Mouse (Mus musculus) thymus, postnatal 25 days (tissue): Measurements from ENCODE around the gene Neurl2.
"Not testable (repeated sequence)": the region's sequence is repeated elsewhere in the genome, so short reads cannot be mapped to it uniquely, and the experiment has no call there.

Experiments
- DNase-seq: peaks from one replicate; pipeline ENCODE4 v3.0.0; 2022

Gene Neurl2

DNA sequence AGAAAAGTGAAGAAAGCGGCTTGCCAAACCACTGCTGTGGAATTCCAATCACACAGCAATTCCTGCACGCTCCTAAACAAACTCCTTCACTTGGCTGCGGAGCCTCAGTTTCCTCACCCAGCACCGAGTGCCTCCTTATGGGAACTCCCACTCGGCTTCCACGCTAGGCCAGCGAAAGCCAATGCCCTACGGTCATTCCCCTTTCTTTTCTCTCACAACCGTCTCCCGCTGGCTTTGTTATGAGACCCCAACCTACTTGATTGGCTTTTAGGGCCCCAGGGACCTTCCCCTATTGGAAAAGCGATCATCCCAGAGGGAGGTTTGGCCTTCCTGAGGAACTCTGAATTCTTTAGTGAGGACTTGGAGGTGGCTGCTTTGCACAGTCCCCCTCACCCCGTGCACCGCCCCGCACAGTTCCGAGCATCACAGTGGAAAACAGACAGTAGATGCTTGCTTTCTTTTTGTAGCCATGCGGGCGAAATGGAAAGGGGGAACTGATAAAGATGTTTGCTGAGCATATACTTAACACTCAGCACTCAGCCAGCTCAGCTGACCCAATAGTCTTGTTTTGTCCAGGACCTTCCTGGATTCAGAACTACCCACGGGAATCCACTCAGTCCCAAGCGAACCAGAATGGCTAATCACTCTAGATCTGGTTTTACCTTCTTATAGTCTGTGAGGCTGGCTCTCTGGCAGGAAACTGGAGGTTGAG is 24.7 kb upstream of the Neurl2 start:
- no peak for DNase-seq

DNA sequence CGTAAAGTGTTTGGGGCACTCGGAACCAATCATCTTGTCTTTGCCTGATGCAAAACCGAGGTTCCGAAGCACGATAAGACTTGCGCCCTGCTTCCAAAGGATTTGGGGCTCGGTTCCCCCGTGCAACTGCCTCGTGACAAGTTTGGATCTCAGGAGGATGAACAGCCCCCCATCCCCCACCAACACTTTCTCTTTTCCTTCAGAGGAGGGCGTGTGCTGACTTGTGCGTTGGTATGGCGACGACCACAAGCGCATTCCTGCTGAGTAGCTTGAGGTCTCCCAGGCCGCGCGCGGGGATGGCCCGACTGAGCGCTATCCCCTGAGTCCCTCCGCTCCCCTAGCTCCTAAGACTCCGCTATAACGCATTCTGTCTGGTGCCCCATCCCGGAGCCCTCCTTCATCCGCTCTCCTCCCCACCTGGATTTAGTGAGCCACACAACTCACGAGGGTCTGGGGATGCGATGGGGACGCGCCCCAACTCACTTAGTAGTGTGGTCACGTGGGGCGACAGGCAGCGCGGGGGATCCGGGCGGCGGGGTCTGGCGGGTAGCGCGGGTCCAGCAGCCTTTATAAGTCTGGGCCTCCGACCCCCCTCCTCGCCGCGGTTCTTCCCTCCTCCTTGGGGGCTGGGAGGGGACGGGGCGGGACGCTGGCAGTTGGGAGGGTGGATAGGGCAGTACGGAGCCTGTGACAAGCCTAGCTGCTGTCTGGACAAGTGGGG is 24.0 kb upstream of the Neurl2 start, which contains the start of gene Pltp:
Gene Pltp, minus strand, starts transcription at position 611 of the 721 bp plus-strand sequence.
- peak; percentile 26 for DNase-seq

DNA sequence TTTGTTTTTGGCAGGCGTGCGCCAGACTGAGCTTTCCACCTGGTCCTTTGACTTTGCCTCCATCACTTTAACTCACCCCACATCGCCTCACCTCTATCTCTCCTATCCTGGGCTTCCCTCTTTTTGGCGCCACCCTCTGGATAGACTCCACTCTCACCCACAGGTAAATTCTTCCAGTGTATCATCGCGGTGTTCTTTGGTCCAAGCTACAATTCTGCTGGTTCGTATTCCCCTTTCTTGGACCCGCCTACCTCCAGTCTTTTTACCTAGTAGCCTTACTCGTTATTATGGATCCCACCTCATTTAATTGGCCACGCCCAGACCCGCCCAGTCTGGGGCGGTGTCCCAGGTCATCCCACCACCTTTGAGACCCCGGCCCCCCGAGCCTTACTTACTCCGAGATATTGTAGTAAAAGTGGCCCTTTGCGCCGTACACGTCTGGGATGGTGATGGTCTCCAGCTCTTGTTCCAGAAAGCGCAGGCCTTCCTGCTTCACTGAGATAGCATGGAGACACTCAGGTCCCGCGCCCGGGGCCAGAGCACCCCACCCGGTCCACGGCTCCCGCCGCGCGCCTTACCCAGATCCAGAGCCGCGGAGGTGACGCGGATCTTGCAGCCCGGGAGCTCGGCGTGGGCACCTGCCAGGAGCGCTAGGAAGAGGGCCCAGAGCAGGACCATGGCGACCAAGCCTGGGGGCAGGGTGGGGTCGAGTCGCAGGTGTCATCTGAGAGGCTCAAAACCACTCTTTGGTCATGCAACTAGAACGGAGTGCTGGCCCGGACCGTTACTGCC is 23.2 kb upstream of the Neurl2 start:
- no peak for DNase-seq

DNA sequence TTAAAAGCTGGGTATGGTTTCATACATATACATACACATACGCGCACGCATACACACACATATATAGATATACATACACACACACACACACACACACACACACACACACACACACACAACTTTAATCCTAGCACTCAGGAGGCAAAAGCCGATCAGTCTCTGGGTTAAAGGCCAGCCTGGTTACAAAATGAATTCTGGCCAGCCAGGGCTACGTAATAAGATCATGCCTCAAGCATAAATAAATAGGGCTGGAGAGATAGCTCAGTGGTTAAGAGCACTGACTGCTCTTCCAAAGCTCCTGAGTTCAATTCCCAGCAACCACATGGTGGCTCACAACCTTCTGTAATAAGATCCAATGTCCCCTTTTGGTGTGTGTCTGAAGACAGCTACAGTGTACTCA is 22.3 kb upstream of the Neurl2 start:
- not testable (repeated sequence) for DNase-seq

DNA sequence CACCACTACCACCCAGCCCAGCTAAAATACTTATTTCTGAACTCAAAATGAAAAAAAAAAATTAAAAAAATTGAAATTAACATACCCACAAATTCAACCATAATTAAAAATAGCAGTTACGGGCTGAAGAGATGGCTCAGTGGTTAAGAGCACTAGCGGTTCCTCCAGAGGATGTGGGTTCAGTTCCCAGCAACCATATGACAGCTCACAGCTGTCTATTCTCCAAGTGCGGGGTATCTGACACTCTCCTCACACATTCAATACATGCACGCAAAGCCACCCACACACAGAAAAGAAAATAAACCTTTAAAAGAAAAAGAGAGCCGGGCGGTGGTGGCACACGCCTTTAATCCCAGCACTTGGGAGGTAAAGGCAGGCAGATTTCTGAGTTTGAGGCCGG is 16.8 kb upstream of the Neurl2 start:
- DNase-seq, result peak; percentile 49

DNA sequence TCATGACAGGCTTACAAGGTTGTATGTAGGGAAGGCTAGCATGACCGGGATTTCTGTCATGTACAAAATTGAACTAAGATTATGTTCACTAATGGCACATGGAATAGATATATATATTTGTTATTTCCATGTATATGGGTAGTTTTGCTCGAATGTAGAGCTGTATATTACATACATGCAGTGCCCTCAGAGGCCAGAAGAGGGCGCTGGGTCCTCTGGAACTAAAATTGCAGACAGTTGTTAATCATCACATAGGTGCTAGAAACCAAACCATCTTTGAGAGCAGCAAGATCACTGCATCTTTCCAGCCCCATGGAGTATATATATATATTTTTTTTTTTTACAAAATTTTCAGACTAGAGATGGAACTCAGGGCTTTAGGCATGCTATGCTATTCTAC is 12.5 kb upstream of the Neurl2 start:
- peak; percentile 31 for DNase-seq

DNA sequence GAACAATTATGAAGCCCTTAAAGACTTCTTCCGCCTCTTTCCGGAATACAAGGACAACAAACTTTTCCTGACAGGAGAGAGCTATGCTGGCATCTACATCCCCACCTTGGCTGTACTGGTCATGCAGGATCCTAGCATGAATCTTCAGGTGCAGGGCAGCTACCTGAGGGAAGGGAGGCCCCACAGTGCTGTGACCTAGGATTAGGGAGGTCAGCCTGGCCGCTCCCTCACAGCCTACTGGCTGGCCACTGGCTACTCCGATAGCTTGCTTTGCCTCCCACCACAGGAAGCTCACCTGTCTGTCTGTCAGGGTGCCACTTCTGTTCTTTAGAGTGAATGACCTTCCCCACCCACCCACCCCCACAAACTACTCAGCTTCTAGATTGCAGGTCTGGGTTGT is 1.9 kb upstream of the Neurl2 start:
- no peak for DNase-seq

DNA sequence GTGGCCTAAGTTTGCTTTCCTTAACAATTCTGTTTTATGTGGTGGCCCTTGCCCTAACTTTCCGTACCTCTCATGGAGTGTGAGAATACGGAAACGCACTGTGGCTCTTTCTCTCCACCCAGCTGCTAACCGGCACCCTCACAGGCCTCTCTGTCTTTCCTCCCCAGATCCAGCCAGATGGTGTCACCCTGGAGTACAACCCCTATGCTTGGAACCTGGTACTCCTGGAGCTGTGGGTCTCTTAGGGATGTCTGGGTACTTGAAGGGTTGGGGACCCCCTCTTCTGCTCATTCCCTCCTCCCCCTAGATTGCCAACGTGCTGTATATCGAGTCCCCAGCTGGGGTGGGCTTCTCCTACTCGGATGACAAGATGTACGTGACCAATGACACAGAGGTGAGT is 1.3 kb upstream of the Neurl2 start:
- DNase-seq, result peak; percentile 49

DNA sequence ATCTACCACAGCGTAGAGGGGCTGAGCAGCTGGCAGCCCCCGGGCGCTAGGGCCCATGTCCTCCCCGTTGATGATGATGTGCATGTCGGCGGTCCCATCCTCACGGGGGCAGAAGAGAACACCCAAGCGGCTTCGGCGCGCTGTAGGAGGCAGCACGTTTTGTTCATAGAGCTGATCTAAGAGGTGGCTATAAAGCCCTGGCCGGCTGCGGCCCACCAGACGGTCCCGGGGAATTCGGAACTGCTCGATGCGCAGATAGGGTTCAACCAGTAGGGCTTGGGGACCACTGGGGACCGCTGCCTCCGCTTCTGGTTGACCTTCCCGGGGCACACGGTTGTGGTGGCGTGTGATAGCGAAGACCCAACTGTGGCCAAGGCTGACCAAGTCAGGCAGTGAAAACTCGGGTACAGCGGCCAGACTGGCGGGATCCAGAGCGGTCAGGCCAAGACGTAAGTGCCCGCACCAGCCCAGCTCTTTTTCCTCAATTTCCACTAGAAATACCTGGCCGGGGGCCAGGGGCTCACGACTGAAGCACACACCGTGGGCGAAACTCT is 431 bp downstream of the Neurl2 start, which contains the start of gene Ctsa:
Gene Ctsa, plus strand, starts transcription at position 126 of the 554 bp plus-strand sequence.
- peak; percentile 81 for DNase-seq

DNA sequence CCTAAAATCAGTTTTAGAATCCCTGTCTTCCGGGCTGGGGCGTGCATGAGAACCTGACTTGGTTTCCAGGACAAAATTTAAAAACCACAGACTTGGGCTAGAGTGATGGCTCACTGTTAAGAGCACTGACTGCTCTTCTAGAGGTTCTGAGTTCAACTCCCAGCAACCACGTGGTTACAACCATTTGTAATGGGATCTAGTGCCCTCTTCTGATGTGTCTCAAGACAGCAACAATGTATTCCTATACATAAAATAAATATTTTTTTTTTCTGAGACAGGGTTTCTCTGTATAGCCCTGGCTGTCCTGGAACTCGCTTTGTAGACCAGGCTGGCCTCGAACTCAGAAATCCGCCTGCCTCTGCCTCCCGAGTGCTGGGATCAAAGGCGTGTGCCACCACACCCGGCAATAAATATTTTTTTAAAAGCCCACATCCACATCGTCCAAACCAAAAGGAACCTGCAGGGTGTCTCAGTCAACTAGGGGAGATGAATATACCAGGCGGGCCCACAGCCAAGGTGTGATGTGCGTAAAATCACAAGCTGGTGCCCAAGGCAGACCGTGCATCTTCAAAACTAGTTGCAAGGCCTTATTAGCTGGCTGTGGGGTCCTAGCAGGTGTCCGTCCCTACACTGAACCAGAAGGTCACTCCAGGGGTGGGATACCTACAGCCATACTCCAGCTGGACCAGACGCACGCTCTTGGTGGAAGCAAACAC is 1.1 kb downstream of the Neurl2 start:
- DNase-seq, result no peak

DNA sequence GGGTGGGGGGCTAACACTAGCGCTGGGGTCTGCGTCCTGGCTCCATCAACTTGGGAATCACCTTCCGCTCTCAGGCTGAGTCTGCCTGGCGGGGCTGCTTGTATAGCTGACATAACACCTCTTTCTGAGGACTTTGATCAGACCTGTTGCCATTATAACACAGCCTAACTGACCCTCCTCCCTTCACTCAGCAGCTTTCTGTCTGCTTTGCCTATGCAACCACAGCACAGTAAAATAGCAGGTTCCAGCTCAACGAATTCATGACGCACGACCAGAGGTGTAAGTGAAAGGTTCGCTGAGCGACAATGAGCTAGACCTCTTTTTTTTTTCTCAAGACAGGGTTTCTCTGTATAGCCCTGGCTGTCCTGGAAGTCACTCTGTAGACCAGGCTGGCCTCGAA is 2.2 kb downstream of the Neurl2 start:
- DNase-seq, result no peak

DNA sequence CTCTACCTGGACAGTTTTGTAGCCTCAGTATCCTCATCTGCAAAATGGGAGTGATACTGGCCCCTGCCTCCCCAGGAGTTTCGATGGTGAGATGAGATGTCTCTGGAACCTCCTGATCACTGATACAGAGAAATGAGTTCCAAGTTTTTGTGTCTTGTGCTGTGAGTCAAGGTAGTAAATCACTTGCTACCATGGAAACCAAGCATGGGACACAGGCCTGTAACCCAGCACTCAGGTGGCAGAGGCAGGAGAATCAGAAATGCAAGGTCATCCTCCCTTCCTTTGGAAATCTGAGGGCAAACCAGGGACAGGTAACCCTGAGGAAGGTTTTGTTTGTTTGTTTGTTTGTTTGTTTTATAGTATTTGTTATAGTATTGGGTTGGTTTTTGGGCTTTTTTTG is 4.2 kb downstream of the Neurl2 start:
- DNase-seq, result no peak

DNA sequence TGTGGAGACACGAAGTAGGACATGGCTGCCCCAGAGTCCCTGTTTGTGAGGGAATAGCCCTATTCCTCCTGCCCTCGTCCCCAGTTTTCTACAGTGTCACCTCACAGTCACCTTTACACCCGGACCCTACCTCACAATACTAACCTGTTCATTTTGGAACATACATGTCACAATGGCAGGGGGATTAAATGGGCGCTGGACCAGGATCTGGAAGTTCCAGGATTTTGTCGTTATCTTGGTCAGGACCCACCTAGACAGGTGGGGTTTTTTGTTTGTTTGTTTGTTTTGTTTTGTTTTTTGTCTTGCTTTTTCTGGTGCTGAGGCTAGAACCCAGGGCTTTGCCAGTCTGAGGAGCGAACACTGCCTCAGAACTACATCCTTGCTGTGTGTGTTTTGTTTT is 4.8 kb downstream of the Neurl2 start, which contains the start of gene Spata25:
Gene Spata25, minus strand, starts transcription at position 101 of the 400 bp plus-strand sequence.
- no peak for DNase-seq

DNA sequence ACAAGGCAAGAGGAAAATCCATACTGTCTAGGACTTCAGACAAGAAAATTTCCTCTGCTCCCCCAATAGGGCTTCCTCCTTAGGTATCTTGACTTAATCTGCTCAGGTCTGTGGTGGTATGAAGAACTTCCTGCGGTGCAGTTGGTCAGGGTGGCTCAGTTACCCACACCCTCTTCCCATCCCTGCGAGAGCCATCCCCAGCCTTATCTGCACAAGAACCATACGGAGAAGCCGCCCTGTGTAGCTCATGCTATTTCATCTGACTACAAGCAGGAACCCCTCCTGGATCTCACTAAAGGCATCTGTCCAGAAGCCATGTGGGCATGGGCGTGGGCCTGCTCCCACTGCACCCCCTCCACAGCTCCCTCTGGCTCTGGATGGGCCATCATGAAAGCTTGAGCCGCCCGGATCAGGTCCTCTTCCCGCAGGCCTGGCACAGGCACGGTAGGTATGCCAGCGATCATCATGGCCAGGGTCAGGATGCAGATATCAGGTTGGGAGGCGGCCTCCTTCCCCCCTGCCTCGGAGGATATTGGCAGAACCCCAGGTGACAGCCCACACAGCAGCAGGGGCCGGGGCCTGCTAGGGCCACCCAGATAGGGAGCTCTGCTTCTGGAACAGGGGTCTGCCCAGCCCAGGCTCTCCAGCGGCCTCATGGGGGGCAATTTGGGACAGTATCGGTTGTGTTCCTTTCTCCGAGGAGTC is 6.0 kb downstream of the Neurl2 start:
- no peak for DNase-seq

DNA sequence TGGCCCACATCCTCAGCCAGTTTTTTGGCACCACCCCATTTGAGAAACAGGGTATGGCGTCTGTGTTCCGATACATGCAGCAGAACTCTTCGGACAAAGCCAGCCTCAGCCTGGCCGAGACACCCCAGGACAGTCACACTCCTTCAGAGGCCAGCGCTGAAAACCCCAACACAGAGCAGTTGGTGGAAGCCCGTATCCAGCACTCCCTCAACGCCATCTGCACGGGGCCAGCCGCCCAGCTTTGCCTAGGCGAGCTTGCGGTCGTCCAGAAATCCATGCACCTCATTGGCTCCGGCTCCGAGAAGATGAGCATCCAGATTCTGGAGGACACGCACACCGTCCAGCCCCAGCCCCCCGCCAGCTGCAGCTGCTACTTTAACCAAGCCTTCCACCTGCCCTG is 7.7 kb downstream of the Neurl2 start:
- no peak for DNase-seq

DNA sequence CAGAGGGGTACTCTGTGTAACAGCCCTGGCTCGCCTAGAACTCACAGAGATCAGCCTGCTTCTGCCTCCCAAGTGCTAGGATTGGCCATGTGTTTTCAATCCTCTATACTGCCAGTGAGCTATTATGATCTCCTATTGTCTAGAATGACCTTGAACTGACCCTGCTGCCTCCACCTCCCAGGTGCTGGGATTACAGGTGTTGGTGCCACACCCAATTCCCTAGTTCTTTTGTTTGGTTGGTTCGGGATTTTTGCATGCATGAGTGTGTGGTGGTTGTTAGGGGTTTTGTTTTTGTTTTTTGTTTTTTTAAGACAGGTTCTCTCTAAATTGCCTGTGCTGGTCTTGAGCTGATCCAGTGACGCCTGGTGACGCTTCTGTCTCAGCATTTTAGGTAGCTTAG is 9.3 kb downstream of the Neurl2 start:
- no peak for DNase-seq

DNA sequence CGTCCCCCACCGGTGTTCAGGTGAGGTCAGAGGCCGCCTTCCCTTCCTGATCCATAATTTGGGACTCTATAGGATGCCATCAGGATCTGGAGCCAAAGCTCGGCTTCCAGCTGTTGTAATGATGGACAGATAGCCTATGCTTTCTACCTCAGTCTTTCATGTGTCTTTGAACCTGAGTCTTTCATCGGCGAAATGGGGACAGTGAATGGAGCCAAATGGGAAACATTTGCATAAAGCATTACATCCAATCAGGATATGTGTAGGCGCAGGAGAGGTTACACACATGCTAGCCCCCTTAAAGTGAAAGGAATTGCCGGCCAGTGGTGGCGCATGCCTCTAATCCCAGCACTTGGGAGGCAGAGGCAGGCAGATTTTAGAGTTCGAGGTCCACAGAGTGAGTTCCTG is 10.1 kb downstream of the Neurl2 start:
- DNase-seq, result no peak

DNA sequence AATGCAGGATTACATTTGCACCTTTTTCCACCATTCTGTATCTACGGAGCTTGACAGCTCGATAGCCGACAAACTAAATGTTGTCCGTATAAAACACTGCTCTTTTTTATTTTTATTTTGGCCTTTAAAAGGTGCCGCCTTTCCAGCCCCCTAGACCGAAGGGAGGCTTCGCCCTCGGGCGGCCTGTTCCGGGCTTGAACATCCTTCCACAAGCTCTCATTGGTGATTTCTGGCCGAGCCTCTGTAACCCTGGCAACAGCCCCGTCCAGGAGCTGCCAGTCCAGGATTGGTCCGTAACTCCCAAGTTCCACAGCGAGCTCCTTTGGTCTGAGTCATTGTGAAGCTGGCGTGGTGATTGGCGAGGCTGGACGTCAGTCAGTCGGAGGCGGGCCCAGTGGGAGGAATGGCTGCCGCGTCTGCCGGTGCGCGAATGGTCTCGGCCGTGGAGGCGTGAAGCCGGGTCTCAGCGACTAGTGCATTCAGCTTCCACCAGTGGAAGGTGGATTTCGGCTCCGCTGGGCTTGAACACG is 10.6 kb downstream of the Neurl2 start, which contains the start of gene Zswim1:
Gene Zswim1, plus strand, starts transcription at position 51 of the 530 bp plus-strand sequence.
- peak; percentile 100 for DNase-seq

DNA sequence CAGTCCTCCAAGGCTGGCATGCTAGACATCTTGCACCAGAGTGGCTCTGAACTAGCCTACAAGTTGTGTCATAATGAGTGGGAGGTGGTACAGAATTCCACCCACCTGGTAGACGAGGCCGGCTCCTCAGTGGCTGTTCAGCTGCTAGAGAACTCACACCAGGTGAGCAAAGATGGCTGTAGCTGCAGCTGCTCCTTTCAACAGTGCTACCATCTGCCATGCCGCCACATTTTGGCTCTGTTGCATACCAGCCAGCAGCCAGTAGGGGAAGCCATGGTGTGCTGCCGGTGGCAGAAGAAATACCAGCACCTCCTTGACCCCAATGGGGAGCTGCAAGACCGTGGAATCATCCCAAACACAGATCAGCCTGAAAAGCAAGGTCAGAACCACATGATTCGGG is 12.2 kb downstream of the Neurl2 start:
- no peak for DNase-seq

DNA sequence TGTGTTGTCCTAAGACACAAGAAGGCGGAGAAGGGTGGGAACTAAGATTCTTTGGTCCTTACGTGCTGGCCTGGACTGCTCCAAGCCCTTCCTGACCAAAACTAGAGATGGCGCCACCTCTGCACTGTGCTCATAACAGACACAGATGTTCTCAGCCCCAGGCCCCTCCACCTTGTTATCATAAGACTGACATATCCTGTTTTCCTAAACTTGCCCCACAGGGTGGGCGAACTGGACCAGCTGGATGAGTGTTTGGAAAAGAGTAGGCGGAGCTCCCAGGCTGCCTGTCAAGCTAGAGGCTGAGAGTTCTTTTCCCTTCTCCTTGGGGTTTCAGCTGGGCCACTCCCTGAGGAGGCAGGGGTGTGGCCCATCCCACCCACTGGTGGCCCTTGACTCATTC is 15.6 kb downstream of the Neurl2 start:
- DNase-seq, result no peak

DNA sequence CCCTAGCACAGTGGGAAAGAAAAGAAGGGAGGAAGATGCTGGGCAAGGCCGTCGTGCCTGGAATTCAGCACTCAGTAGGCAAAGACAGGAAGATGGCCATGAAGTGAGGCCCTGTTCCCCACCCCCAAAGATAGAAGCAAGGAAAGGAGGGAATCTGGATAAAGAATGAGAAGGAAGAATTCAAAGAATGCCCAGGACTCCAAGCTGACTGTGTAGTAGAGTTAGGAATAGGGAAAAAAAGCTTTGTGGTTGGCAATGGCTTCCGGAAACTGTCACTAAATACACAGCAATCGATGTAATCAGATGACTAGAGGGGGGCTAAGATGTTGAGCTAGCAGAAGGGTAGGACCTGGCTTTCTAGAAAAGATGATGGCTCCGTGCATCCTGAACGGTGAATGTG is 16.1 kb downstream of the Neurl2 start:
- no peak for DNase-seq

DNA sequence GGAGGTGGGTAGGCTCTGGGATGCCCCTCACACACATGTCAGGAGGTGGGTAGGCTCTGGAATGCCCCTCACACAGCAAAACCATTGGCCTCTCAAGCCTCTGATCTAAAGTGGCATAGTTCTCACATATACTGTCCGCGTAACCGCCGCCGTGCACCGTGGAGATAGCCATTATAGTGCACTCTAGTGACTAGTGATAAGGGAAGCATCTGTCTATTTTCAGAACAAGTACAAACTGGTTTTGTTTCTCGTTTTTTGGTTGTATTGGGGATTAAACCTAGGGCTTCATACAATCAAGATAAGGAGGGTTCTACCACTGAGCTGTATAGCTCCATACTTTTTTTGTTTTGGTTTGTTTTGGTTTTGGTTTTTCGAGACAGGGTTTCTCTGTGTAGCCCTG is 17.4 kb downstream of the Neurl2 start:
- no peak for DNase-seq
